Mouse (Mus musculus): ENCODE results near the gene Ppcdc. TPM values are rescaled to one million over a fixed set of nuclear protein-coding genes. Genes with fewer than 3 reads are reported as not detected.

Ppcdc gene
- 1 to 10 TPM; 6.5 to 7.9 TPM for total RNA-seq (2021)
- long read RNA-seq, experiment 1, partial matches to known transcripts, result 3 of 11 reads
- long read RNA-seq, experiment 1, other reads (novel, unspliced or antisense), result 3 of 11 reads
- long read RNA-seq, experiment 2, transcript Ppcdc-201 (7 exons, 2,744 nt), result major isoform, 5 of 8 reads
- long read RNA-seq, experiment 2, partial matches to known transcripts, result 0 of 8 reads
- long read RNA-seq, experiment 2, other reads (novel, unspliced or antisense), result 2 of 8 reads

- DNase-seq (ENCODE audit: low spot score), result peak; percentile 94
These were observed at the start of gene Ppcdc for GRCm38 (mm10) chr9:57439522-57440295. TSS of gene Ppcdc (minus strand) at chr9:57440124.

GRCm38 (mm10) chr9:57487807-57488206 is 47.9 kb upstream of the Ppcdc start:
- DNase-seq (ENCODE audit: low spot score), result no peak

GRCm38 (mm10) chr9:57485774-57486173 is 45.9 kb upstream of the Ppcdc start:
- peak; percentile 82 for DNase-seq (ENCODE audit: low spot score)

- no peak for DNase-seq (ENCODE audit: low spot score)
These were observed 29.0 kb upstream of the Ppcdc start for GRCm38 (mm10) chr9:57468914-57469313.

GRCm38 (mm10) chr9:57467896-57468549 is 28.1 kb upstream of the Ppcdc start, which contains the start of gene Scamp5:
TSS of gene Scamp5 (minus strand) at chr9:57468060.
- DNase-seq (ENCODE audit: low spot score), result peak; percentile 76

GRCm38 (mm10) chr9:57467271-57467771 is 27.4 kb upstream of the Ppcdc start:
- DNase-seq (ENCODE audit: low spot score), result no peak

- DNase-seq (ENCODE audit: low spot score), result no peak
These were observed 26.2 kb upstream of the Ppcdc start for GRCm38 (mm10) chr9:57466101-57466500.

GRCm38 (mm10) chr9:57462866-57463265 is 22.9 kb upstream of the Ppcdc start:
- no peak for DNase-seq (ENCODE audit: low spot score)

GRCm38 (mm10) chr9:57459707-57460106 is 19.8 kb upstream of the Ppcdc start:
- no peak for DNase-seq (ENCODE audit: low spot score)

GRCm38 (mm10) chr9:57453516-57453915 is 13.6 kb upstream of the Ppcdc start:
- no peak for DNase-seq (ENCODE audit: low spot score)

GRCm38 (mm10) chr9:57452624-57453462 is 12.9 kb upstream of the Ppcdc start:
- DNase-seq (ENCODE audit: low spot score), result no peak

GRCm38 (mm10) chr9:57449715-57450114 is 9.8 kb upstream of the Ppcdc start:
- DNase-seq (ENCODE audit: low spot score), result no peak

- no peak for DNase-seq (ENCODE audit: low spot score)
These were observed 696 bp upstream of the Ppcdc start for GRCm38 (mm10) chr9:57440620-57441019.

GRCm38 (mm10) chr9:57439083-57439482 is 841 bp downstream of the Ppcdc start:
- no peak for DNase-seq (ENCODE audit: low spot score)

- no peak for DNase-seq (ENCODE audit: low spot score)
These were observed 1.9 kb downstream of the Ppcdc start for GRCm38 (mm10) chr9:57437896-57438614.

- DNase-seq (ENCODE audit: low spot score), result no peak
These were observed 3.8 kb downstream of the Ppcdc start for GRCm38 (mm10) chr9:57436166-57436565.

- DNase-seq (ENCODE audit: low spot score), result no peak
These were observed 5.3 kb downstream of the Ppcdc start for GRCm38 (mm10) chr9:57434405-57435165.

GRCm38 (mm10) chr9:57433097-57434032 is 6.6 kb downstream of the Ppcdc start:
- peak; percentile 84 for DNase-seq (ENCODE audit: low spot score)

- DNase-seq (ENCODE audit: low spot score), result no peak
These were observed 7.4 kb downstream of the Ppcdc start for GRCm38 (mm10) chr9:57432480-57432879.

All from gastrocnemius, adult 18-20 months (tissue).